Mouse (Mus musculus): ENCODE measurements around the gene Limd1. TPM values are rescaled to one million over a fixed set of nuclear protein-coding genes. Genes with fewer than 3 reads are reported as not detected.

The Limd1 gene
- polyA plus RNA-seq, 1 experiment from 2014 or later: 37.5 TPM

DNA sequence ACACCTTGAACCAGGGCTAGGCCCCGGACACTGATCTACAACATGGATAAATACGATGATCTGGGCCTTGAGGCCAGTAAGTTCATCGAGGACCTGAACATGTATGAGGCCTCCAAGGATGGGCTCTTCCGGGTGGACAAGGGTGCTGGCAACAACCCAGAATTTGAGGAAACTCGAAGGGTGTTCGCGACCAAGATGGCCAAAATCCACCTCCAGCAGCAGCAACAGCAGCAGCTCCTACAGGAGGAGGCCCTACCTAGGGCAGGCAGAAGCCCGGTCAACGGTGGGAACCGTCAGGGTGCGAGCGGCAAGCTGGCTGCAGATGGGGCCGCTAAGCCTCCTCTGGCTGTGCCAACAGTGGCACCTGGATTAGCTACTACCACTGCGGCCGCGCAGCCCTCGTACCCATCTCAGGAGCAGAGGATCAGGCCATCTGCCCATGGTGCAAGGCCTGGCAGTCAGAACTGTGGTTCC is 727 bp downstream of the Limd1 start:
- Histone ChIP-seq H3K9ac (ENCODE audit: low read depth, low read length) (peak overlapping the region; percentile 80), H3K4me3 (ENCODE audit: low read depth, low read length) (peak overlapping the region; percentile 70), H3K4me2 (replicated peaks; ENCODE audit: low read depth, low read length) (peak overlapping the region; percentile 85), H3K9me3 (ENCODE audit: control insufficient read depth, low read length) (no peaks in the 10 kb centered on the region), H3K27me3 (ENCODE audit: control insufficient read depth, insufficient read depth, low read length) (no peaks in the 10 kb centered on the region), H3K36me3 (ENCODE audit: control insufficient read depth, insufficient read depth, low read length) (no peaks in the 10 kb centered on the region), H3K4me1 (replicated peaks; ENCODE audit: control insufficient read depth, insufficient read depth, low read length) (peaks cover 5% of the 10 kb centered on the region; the same call in 1 of the 2 replicates), H3K27ac (ENCODE audit: low read depth, low read length) (peak overlapping the region; percentile 65)
- 22% methylated on average over 17 of the region's 17 CpGs for WGBS
- DNase-seq (ENCODE audit: low spot score) (no peak), ATAC-seq (ENCODE audit: low FRiP score) (peak; percentile 44; the same call in 1 of the 2 replicates)

DNA sequence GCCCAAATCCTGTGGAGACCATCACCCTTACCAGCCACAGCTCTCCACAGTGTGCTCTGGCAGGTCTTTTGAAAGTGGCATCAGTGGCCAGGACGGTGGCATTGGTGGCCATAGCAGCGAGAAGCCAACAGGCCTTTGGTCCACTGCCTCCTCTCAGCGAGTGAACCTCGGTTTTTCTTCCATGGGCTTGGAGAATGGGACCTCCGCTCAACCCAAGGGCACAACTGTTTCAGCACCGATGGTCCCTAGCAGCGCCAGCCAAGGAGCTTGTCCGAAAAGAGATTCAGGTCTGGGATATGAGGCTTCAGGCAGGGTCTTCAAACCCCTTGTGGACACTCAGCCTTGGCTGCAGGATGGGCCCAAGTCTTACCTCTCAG is 1.4 kb downstream of the Limd1 start:
- peak overlapping the region; percentile 80 for H3K9ac ChIP-seq (ENCODE audit: low read depth, low read length)
- H3K36me3 ChIP-seq (ENCODE audit: control insufficient read depth, insufficient read depth, low read length): no peaks in the 10 kb centered on the region
- ATAC-seq (ENCODE audit: low FRiP score): no peak

GRCm38 (mm10) chr9:123480253-123480921 is 1.9 kb downstream of the Limd1 start:
- Histone ChIP-seq H3K9me3 (ENCODE audit: control insufficient read depth, low read length) (no peaks in the 10 kb centered on the region), H3K4me2 (replicated peaks; ENCODE audit: low read depth, low read length) (peak overlapping the region; percentile 85), H3K27ac (ENCODE audit: low read depth, low read length) (no peak overlapping the region), H3K36me3 (ENCODE audit: control insufficient read depth, insufficient read depth, low read length) (no peaks in the 10 kb centered on the region), H3K4me3 (ENCODE audit: low read depth, low read length) (peak overlapping the region; percentile 70), H3K27me3 (ENCODE audit: control insufficient read depth, insufficient read depth, low read length) (no peaks in the 10 kb centered on the region), H3K4me1 (replicated peaks; ENCODE audit: control insufficient read depth, insufficient read depth, low read length) (peaks cover 5% of the 10 kb centered on the region; the same call in 1 of the 2 replicates), H3K9ac (ENCODE audit: low read depth, low read length) (0 out of 2 replicates have a peak overlapping the region, but pooled peaks have one; percentile 8)
- WGBS: 84% methylated on average over 18 of the region's 18 CpGs
- ATAC-seq (ENCODE audit: low FRiP score) (no peak), DNase-seq (ENCODE audit: low spot score) (no peak)

More for the DNA sequence above, 1.4 kb downstream of the Limd1 start:
- Histone ChIP-seq H3K27ac (ENCODE audit: low read depth, low read length) (no peak overlapping the region), H3K4me3 (ENCODE audit: low read depth, low read length) (peak overlapping the region; percentile 70), H3K4me1 (replicated peaks; ENCODE audit: control insufficient read depth, insufficient read depth, low read length) (peaks cover 5% of the 10 kb centered on the region; the same call in 1 of the 2 replicates), H3K9me3 (ENCODE audit: control insufficient read depth, low read length) (no peaks in the 10 kb centered on the region), H3K27me3 (ENCODE audit: control insufficient read depth, insufficient read depth, low read length) (no peaks in the 10 kb centered on the region), H3K4me2 (replicated peaks; ENCODE audit: low read depth, low read length) (peak overlapping the region; percentile 85)
- no peak for DNase-seq (ENCODE audit: low spot score)
- WGBS: 88% methylated on average over 8 of the region's 8 CpGs

DNA sequence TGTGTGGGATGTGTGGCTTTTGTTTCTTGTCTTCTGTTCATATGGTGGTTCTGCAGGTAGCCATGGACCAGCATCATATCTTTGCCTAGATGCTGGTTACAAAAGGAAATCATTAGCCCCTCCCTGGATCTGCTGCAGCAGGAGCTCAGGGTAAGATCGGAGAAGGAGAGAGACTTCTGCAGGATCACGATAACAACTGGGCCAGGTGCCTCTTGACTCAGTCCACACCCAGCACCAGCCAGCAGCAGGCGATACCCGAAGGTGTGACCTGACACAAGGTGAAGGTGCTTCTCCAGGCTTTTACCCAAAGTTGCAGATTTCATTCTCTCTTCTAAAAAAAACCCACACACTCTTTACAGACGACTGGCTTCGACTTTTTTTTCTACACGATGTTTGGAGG is 2.6 kb downstream of the Limd1 start:
- Histone ChIP-seq H3K9me3 (ENCODE audit: control insufficient read depth, low read length) (no peaks in the 10 kb centered on the region), H3K27ac (ENCODE audit: low read depth, low read length) (no peak overlapping the region), H3K4me1 (replicated peaks; ENCODE audit: control insufficient read depth, insufficient read depth, low read length) (peaks cover 5% of the 10 kb centered on the region; the same call in 1 of the 2 replicates), H3K27me3 (ENCODE audit: control insufficient read depth, insufficient read depth, low read length) (no peaks in the 10 kb centered on the region), H3K36me3 (ENCODE audit: control insufficient read depth, insufficient read depth, low read length) (no peaks in the 10 kb centered on the region), H3K4me2 (replicated peaks; ENCODE audit: low read depth, low read length) (peak overlapping the region; percentile 85), H3K9ac (ENCODE audit: low read depth, low read length) (0 out of 2 replicates have a peak overlapping the region, but pooled peaks have one; percentile 4), H3K4me3 (ENCODE audit: low read depth, low read length) (peak overlapping the region; percentile 8; the same call in 1 of the 2 replicates)
- ATAC-seq (ENCODE audit: low FRiP score) (no peak), DNase-seq (ENCODE audit: low spot score) (no peak)
- WGBS: 78% methylated on average over 7 of the region's 7 CpGs

- Histone ChIP-seq H3K4me2 (replicated peaks; ENCODE audit: low read depth, low read length) (no peak overlapping the region), H3K9me3 (ENCODE audit: control insufficient read depth, low read length) (no peaks in the 10 kb centered on the region), H3K9ac (ENCODE audit: low read depth, low read length) (no peak overlapping the region), H3K4me3 (ENCODE audit: low read depth, low read length) (no peak overlapping the region), H3K36me3 (ENCODE audit: control insufficient read depth, insufficient read depth, low read length) (no peaks in the 10 kb centered on the region), H3K27ac (ENCODE audit: low read depth, low read length) (no peak overlapping the region), H3K27me3 (ENCODE audit: control insufficient read depth, insufficient read depth, low read length) (no peaks in the 10 kb centered on the region), H3K4me1 (replicated peaks; ENCODE audit: control insufficient read depth, insufficient read depth, low read length) (peaks cover 5% of the 10 kb centered on the region; the same call in 1 of the 2 replicates)
- WGBS: 96% methylated on average over 1 of the region's 1 CpGs
- ATAC-seq (ENCODE audit: low FRiP score): no peak
- no peak for DNase-seq (ENCODE audit: low spot score)
Measured at GRCm38 (mm10) chr9:123483598-123483997, 5.1 kb downstream of the Limd1 start.

- DNase-seq (ENCODE audit: low spot score) (no peak), ATAC-seq (ENCODE audit: low FRiP score) (no peak)
- Histone ChIP-seq H3K4me1 (replicated peaks; ENCODE audit: control insufficient read depth, insufficient read depth, low read length) (peaks cover 5% of the 10 kb centered on the region; the same call in 1 of the 2 replicates), H3K27me3 (ENCODE audit: control insufficient read depth, insufficient read depth, low read length) (no peaks in the 10 kb centered on the region), H3K4me3 (ENCODE audit: low read depth, low read length) (no peak overlapping the region), H3K9me3 (ENCODE audit: control insufficient read depth, low read length) (no peaks in the 10 kb centered on the region), H3K4me2 (replicated peaks; ENCODE audit: low read depth, low read length) (no peak overlapping the region), H3K36me3 (ENCODE audit: control insufficient read depth, insufficient read depth, low read length) (no peaks in the 10 kb centered on the region), H3K27ac (ENCODE audit: low read depth, low read length) (no peak overlapping the region), H3K9ac (ENCODE audit: low read depth, low read length) (no peak overlapping the region)
- WGBS: 97% methylated on average over 3 of the region's 3 CpGs
Measured at GRCm38 (mm10) chr9:123484830-123485229, 6.3 kb downstream of the Limd1 start.

DNA sequence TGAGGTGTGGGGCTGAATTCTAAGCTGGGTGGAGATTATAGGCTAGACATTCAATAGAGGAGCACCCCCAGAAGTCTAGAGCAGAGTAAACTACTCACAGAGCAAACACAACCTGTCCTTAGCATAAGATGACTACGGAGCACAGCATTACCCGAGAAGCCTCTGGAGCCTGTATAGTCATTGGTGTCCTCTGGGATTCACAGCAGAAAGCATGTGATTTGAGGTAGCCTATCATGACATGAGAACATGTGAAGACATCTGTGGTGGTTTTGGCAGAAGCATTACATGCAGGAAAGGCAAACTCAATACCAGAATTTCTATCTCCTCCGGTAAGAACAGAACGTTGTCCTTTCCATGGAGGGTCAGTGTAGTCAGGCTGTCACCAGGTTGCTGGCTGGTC is 7.1 kb downstream of the Limd1 start:
- H3K9me3 ChIP-seq (ENCODE audit: control insufficient read depth, low read length): no peaks in the 10 kb centered on the region
- H3K9ac ChIP-seq (ENCODE audit: low read depth, low read length): no peak overlapping the region
- 93% methylated on average over 4 of the region's 4 CpGs for WGBS
- H3K4me3 ChIP-seq (ENCODE audit: low read depth, low read length): no peak overlapping the region
- H3K27me3 ChIP-seq (ENCODE audit: control insufficient read depth, insufficient read depth, low read length): no peaks in the 10 kb centered on the region
- no peak overlapping the region for H3K4me2 ChIP-seq (replicated peaks; ENCODE audit: low read depth, low read length)
- DNase-seq (ENCODE audit: low spot score): no peak
- H3K27ac ChIP-seq (ENCODE audit: low read depth, low read length): no peak overlapping the region
- H3K36me3 ChIP-seq (ENCODE audit: control insufficient read depth, insufficient read depth, low read length): no peaks in the 10 kb centered on the region
- peaks cover 4% of the 10 kb centered on the region; the same call in 1 of the 2 replicates for H3K4me1 ChIP-seq (replicated peaks; ENCODE audit: control insufficient read depth, insufficient read depth, low read length)
- ATAC-seq (ENCODE audit: low FRiP score): no peak

- Histone ChIP-seq H3K4me3 (ENCODE audit: low read depth, low read length) (no peak overlapping the region), H3K9me3 (ENCODE audit: control insufficient read depth, low read length) (no peaks in the 10 kb centered on the region), H3K27ac (ENCODE audit: low read depth, low read length) (no peak overlapping the region), H3K9ac (ENCODE audit: low read depth, low read length) (no peak overlapping the region), H3K36me3 (ENCODE audit: control insufficient read depth, insufficient read depth, low read length) (no peaks in the 10 kb centered on the region), H3K4me1 (replicated peaks; ENCODE audit: control insufficient read depth, insufficient read depth, low read length) (peaks cover 2% of the 10 kb centered on the region; the same call in 1 of the 2 replicates), H3K4me2 (replicated peaks; ENCODE audit: low read depth, low read length) (no peak overlapping the region), H3K27me3 (ENCODE audit: control insufficient read depth, insufficient read depth, low read length) (no peaks in the 10 kb centered on the region)
- 68% methylated on average over 3 of the region's 3 CpGs for WGBS
- ATAC-seq (ENCODE audit: low FRiP score): no peak
- DNase-seq (ENCODE audit: low spot score): no peak
Measured at GRCm38 (mm10) chr9:123486635-123487034, 8.1 kb downstream of the Limd1 start.

GRCm38 (mm10) chr9:123489073-123489472 is 10.6 kb downstream of the Limd1 start:
- no peak overlapping the region for H3K27ac ChIP-seq (ENCODE audit: low read depth, low read length)
- no peak overlapping the region for H3K9ac ChIP-seq (ENCODE audit: low read depth, low read length)
- H3K4me2 ChIP-seq (replicated peaks; ENCODE audit: low read depth, low read length): no peak overlapping the region
- H3K9me3 ChIP-seq (ENCODE audit: control insufficient read depth, low read length): no peaks in the 10 kb centered on the region
- H3K4me1 ChIP-seq (replicated peaks; ENCODE audit: control insufficient read depth, insufficient read depth, low read length): no peaks in the 10 kb centered on the region
- H3K36me3 ChIP-seq (ENCODE audit: control insufficient read depth, insufficient read depth, low read length): no peaks in the 10 kb centered on the region
- ATAC-seq (ENCODE audit: low FRiP score): no peak
- DNase-seq (ENCODE audit: low spot score): no peak
- H3K27me3 ChIP-seq (ENCODE audit: control insufficient read depth, insufficient read depth, low read length): no peaks in the 10 kb centered on the region
- no peak overlapping the region for H3K4me3 ChIP-seq (ENCODE audit: low read depth, low read length)
- WGBS: 90% methylated on average over 2 of the region's 2 CpGs

All from hindbrain, embryonic 11.5 days (tissue).